Mouse (Mus musculus): ENCODE data around the gene Tmc2. TPM values are rescaled to one million over a fixed set of nuclear protein-coding genes. Genes with fewer than 3 reads are reported as not detected.

The Tmc2 gene
- polyA plus RNA-seq, 1 experiment from 2014 or later = not detected

GRCm38 (mm10) chr2:130261914-130262313 lies 66.9 kb downstream of the Tmc2 start:
- no peak overlapping the region for H3K4me3 ChIP-seq
- WGBS = 97% methylated on average over 2 of the region's 2 CpGs

GRCm38 (mm10) chr2:130262398-130262797 lies 67.4 kb downstream of the Tmc2 start:
- Histone ChIP-seq H3K27me3 (0 out of 2 replicates have a peak, but pooled peaks cover 2% of the 10 kb centered on the region), H3K4me1 (no peaks in the 10 kb centered on the region), H3K36me3 (ENCODE audit: poor library complexity, severe bottlenecking) (no peaks in the 10 kb centered on the region), H3K4me3 (no peak overlapping the region), H3K9me3 (replicated peaks) (no peaks in the 10 kb centered on the region), H3K27ac (no peak overlapping the region), H3K9ac (no peak overlapping the region), H3K4me2 (no peak overlapping the region)
- 91% methylated on average over 2 of the region's 2 CpGs for WGBS
- ATAC-seq = no peak

More at GRCm38 (mm10) chr2:130261914-130262313, 66.9 kb downstream of the Tmc2 start:
- no peak overlapping the region for H3K9ac ChIP-seq
- no peak for ATAC-seq
- no peak overlapping the region for H3K27ac ChIP-seq
- no peaks in the 10 kb centered on the region for H3K36me3 ChIP-seq (ENCODE audit: poor library complexity, severe bottlenecking)
- H3K9me3 ChIP-seq (replicated peaks) = no peaks in the 10 kb centered on the region
- H3K4me1 ChIP-seq = no peaks in the 10 kb centered on the region
- no peak overlapping the region for H3K4me2 ChIP-seq
- H3K27me3 ChIP-seq = 0 out of 2 replicates have a peak, but pooled peaks cover 2% of the 10 kb centered on the region

DNA sequence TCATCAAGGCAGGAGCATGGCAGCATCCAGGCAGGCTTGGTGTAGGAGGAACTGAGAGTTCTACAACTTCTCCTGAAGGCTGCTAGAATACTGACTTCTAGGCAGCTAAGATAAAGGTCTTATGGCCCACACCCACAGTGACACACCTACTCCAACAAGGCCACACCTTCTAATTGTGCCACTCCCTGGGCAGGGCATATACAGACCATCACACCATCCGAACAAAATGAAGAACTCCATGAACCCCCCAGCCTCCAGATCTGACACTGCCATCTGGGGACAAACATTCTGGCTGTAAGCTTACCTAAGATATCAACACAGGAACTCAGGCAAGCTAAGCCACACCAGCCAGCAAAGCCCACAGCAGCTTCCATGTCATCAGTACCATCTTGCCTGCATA lies 70.5 kb downstream of the Tmc2 start:
- Histone ChIP-seq H3K4me3 (no peak overlapping the region), H3K4me2 (no peak overlapping the region), H3K4me1 (no peaks in the 10 kb centered on the region), H3K27me3 (peaks cover 7% of the 10 kb centered on the region; the same call in 1 of the 2 replicates), H3K9me3 (replicated peaks) (no peaks in the 10 kb centered on the region), H3K27ac (no peak overlapping the region), H3K9ac (no peak overlapping the region), H3K36me3 (ENCODE audit: poor library complexity, severe bottlenecking) (no peaks in the 10 kb centered on the region)
- no peak for ATAC-seq
- WGBS = 100% methylated on average over 1 of the region's 1 CpGs

DNA sequence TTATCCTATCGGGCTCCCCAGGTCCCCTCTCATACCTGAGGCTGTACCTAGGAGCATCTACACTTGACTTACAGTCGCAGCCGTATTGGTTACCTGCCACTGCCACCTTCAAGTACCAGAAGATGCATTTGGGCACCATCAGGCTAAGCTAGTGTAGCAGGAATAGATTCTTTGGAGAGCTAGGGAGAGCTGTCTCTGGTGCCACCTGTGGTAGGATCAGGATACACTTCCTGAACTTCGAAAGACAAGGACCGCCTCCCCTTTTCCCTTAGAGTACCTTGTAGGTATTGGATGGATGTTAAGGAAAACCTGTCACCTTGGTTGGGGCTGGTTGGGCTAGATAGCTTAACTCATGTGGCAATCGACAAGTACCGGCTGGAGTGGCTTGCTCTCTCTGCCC lies 73.1 kb downstream of the Tmc2 start:
- H3K9me3 ChIP-seq (replicated peaks) = no peaks in the 10 kb centered on the region
- no peak for ATAC-seq
- 78% methylated on average over 7 of the region's 7 CpGs for WGBS
- no peak overlapping the region for H3K4me2 ChIP-seq
- H3K27ac ChIP-seq = no peak overlapping the region
- H3K27me3 ChIP-seq = peaks cover 4% of the 10 kb centered on the region; the same call in 1 of the 2 replicates
- H3K36me3 ChIP-seq (ENCODE audit: poor library complexity, severe bottlenecking) = no peaks in the 10 kb centered on the region
- H3K4me1 ChIP-seq = peaks cover 1% of the 10 kb centered on the region
- H3K9ac ChIP-seq = no peak overlapping the region
- no peak overlapping the region for H3K4me3 ChIP-seq

DNA sequence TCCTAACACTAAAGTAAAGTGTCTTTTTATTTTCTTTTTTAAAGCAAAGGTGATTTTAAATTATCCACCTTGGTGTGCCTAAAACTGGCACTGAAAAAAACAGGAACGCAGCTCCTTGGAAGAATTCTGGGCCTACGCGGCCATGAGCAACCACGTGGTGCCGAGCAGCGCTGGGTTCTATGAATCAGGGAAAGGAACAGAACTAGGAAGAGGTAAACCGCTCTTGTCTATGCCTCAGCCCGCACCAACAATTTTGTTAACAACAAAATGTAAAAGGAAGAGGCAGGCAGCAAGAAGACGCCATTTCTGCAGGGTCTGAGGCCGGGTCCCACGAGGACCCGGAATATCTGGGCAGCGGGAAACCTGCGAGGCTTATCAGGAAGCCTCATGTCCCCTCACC lies 78.7 kb downstream of the Tmc2 start:
- H3K9me3 ChIP-seq (replicated peaks) = no peaks in the 10 kb centered on the region
- WGBS = 2% methylated on average over 14 of the region's 14 CpGs
- ATAC-seq = peak; percentile 46
- peak overlapping the region; percentile 84 for H3K27ac ChIP-seq
- H3K27me3 ChIP-seq = no peaks in the 10 kb centered on the region
- H3K4me2 ChIP-seq = peak overlapping the region; percentile 86
- peaks cover 30% of the 10 kb centered on the region for H3K4me1 ChIP-seq
- H3K9ac ChIP-seq = peak overlapping the region; percentile 96
- peaks cover 35% of the 10 kb centered on the region for H3K36me3 ChIP-seq (ENCODE audit: poor library complexity, severe bottlenecking)
- peak overlapping the region; percentile 91 for H3K4me3 ChIP-seq

- H3K4me1 ChIP-seq = peaks cover 30% of the 10 kb centered on the region
- H3K9ac ChIP-seq = peak within 1 kb of the TSS; percentile 96
- peaks cover 39% of the 10 kb centered on the region for H3K36me3 ChIP-seq (ENCODE audit: poor library complexity, severe bottlenecking)
- H3K4me3 ChIP-seq = peak within 1 kb of the TSS; percentile 91
- under 1% methylated on average over 68 of the region's 68 CpGs for WGBS
- no peaks in the 10 kb centered on the region for H3K27me3 ChIP-seq
- H3K27ac ChIP-seq = peak within 1 kb of the TSS; percentile 93
- ATAC-seq = peak; percentile 98
- H3K4me2 ChIP-seq = peak within 1 kb of the TSS; percentile 86
- H3K9me3 ChIP-seq (replicated peaks) = no peaks in the 10 kb centered on the region
Observed at GRCm38 (mm10) chr2:130274149-130274861, 79.3 kb downstream of the Tmc2 start, which contains the start of gene Nop56. Gene Nop56 (plus strand): TSS chr2:130274430.

GRCm38 (mm10) chr2:130274862-130275261 lies 79.9 kb downstream of the Tmc2 start:
- Histone ChIP-seq H3K4me2 (peak overlapping the region; percentile 86), H3K4me3 (peak overlapping the region; percentile 91), H3K36me3 (ENCODE audit: poor library complexity, severe bottlenecking) (peaks cover 44% of the 10 kb centered on the region), H3K9me3 (replicated peaks) (no peaks in the 10 kb centered on the region), H3K27ac (peak overlapping the region; percentile 93), H3K27me3 (no peaks in the 10 kb centered on the region), H3K4me1 (peaks cover 30% of the 10 kb centered on the region), H3K9ac (peak overlapping the region; percentile 96)
- ATAC-seq = no peak
- under 1% methylated on average over 10 of the region's 10 CpGs for WGBS

DNA sequence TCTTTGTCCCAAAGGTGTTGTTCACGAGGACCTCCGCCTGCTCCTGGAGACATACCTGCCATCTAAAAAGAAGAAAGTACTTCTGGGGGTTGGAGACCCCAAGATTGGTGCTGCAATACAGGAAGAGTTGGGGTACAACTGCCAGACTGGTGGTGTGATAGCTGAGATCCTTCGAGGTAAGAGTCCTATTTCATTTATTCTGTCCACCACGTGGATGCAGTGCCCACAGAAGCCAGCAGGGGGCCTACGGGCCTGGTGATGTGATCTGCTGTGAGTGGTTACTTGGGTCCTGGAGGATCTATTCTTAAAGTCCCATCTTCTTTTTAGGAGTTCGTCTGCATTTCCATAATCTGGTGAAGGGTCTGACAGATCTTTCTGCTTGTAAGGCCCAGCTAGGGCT lies 80.7 kb downstream of the Tmc2 start:
- Histone ChIP-seq H3K9me3 (replicated peaks) (no peaks in the 10 kb centered on the region), H3K9ac (peak overlapping the region; percentile 96), H3K27ac (no peak overlapping the region), H3K36me3 (ENCODE audit: poor library complexity, severe bottlenecking) (peaks cover 52% of the 10 kb centered on the region), H3K27me3 (no peaks in the 10 kb centered on the region), H3K4me2 (peak overlapping the region; percentile 86), H3K4me3 (peak overlapping the region; percentile 91), H3K4me1 (peaks cover 30% of the 10 kb centered on the region)
- no peak for ATAC-seq
- 39% methylated on average over 6 of the region's 6 CpGs for WGBS

- 49% methylated on average over 8 of the region's 8 CpGs for WGBS
- peaks cover 64% of the 10 kb centered on the region for H3K36me3 ChIP-seq (ENCODE audit: poor library complexity, severe bottlenecking)
Observed at GRCm38 (mm10) chr2:130279600-130280091, 84.7 kb downstream of the Tmc2 start.

GRCm38 (mm10) chr2:130280224-130280623 lies 85.2 kb downstream of the Tmc2 start:
- 64% methylated on average over 7 of the region's 7 CpGs for WGBS
- no peak overlapping the region for H3K27ac ChIP-seq
- peaks cover 36% of the 10 kb centered on the region for H3K4me1 ChIP-seq
- H3K4me3 ChIP-seq = no peak overlapping the region
- no peak overlapping the region for H3K9ac ChIP-seq
- no peaks in the 10 kb centered on the region for H3K27me3 ChIP-seq
- H3K36me3 ChIP-seq (ENCODE audit: poor library complexity, severe bottlenecking) = peaks cover 64% of the 10 kb centered on the region
- no peak for ATAC-seq
- no peak overlapping the region for H3K4me2 ChIP-seq
- no peaks in the 10 kb centered on the region for H3K9me3 ChIP-seq (replicated peaks)

More at GRCm38 (mm10) chr2:130279600-130280091, 84.7 kb downstream of the Tmc2 start:
- Histone ChIP-seq H3K4me1 (peaks cover 34% of the 10 kb centered on the region), H3K4me2 (no peak overlapping the region), H3K9me3 (replicated peaks) (no peaks in the 10 kb centered on the region), H3K27me3 (no peaks in the 10 kb centered on the region), H3K9ac (no peak overlapping the region), H3K27ac (no peak overlapping the region), H3K4me3 (no peak overlapping the region)
- ATAC-seq = no peak

- Histone ChIP-seq H3K27ac (no peak overlapping the region), H3K9me3 (replicated peaks) (no peaks in the 10 kb centered on the region), H3K9ac (no peak overlapping the region), H3K4me3 (no peak overlapping the region), H3K4me2 (no peak overlapping the region), H3K4me1 (peaks cover 33% of the 10 kb centered on the region), H3K36me3 (ENCODE audit: poor library complexity, severe bottlenecking) (peaks cover 58% of the 10 kb centered on the region), H3K27me3 (no peaks in the 10 kb centered on the region)
- no peak for ATAC-seq
- WGBS = 61% methylated on average over 4 of the region's 4 CpGs
Observed at GRCm38 (mm10) chr2:130280818-130281217, 85.8 kb downstream of the Tmc2 start.

DNA sequence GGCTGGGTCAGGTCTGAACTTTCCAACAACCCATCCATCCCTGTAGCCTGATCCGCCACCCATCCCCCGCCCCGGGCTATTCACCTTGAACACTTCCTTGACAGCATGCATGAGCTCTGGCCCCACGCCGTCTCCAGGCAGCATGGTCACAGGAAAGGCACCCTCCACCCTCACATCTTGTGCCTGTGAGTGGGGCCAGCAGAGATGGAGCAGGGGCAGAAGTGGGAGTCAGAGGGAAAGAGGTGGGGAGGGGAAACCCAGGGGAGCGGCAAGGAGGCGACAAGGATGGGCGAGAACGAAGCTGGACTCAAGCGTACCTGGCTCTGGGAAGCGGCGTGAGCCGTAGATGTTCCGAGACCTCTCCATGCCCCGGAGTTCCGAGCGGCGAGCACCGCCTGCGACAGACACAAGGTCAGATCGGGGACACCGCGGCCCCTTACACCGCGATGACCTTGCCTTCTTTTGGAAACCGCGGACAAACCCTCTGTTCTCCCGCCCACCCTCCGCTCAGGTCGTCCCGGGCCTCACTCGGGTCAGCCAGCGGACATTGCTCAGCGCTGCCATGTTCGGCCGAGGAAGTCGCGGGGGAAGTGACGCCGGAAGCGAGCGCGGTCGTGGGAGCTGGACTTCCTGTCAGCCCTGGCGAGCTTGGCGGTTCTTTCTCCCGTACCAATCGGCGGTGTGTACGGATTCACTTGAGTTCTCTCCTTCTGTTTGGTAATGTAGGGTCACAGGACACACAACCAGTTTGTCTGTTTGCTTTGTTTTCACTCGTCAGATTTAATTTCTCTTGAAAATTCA lies 89.1 kb downstream of the Tmc2 start, which contains the start of gene Idh3b:
Idh3b (minus strand) TSS at position 694 of the 801 bp plus-strand sequence.
- H3K27ac ChIP-seq = peak within 1 kb of the TSS; percentile 59
- H3K4me1 ChIP-seq = peaks cover 20% of the 10 kb centered on the region
- peak within 1 kb of the TSS; percentile 85 for H3K9ac ChIP-seq
- H3K4me2 ChIP-seq = peak within 1 kb of the TSS; percentile 99
- H3K27me3 ChIP-seq = no peaks in the 10 kb centered on the region
- WGBS = under 1% methylated on average over 51 of the region's 51 CpGs
- H3K9me3 ChIP-seq (replicated peaks) = no peaks in the 10 kb centered on the region
- H3K4me3 ChIP-seq = peak within 1 kb of the TSS; percentile 89
- peaks cover 28% of the 10 kb centered on the region for H3K36me3 ChIP-seq (ENCODE audit: poor library complexity, severe bottlenecking)
- peak; percentile 92 for ATAC-seq

All from forebrain, embryonic 13.5 days (tissue).